Mouse (Mus musculus): ENCODE data around the gene Angel1. TPM values are rescaled to one million over a fixed set of nuclear protein-coding genes. Genes with fewer than 3 reads are reported as not detected.
A peak's percentile ranks its signal among the peaks of the same experiment; 100 is the strongest.

Gene Angel1
- polyA plus RNA-seq, 1 experiment from 2014 or later, result 8.4 TPM

DNA sequence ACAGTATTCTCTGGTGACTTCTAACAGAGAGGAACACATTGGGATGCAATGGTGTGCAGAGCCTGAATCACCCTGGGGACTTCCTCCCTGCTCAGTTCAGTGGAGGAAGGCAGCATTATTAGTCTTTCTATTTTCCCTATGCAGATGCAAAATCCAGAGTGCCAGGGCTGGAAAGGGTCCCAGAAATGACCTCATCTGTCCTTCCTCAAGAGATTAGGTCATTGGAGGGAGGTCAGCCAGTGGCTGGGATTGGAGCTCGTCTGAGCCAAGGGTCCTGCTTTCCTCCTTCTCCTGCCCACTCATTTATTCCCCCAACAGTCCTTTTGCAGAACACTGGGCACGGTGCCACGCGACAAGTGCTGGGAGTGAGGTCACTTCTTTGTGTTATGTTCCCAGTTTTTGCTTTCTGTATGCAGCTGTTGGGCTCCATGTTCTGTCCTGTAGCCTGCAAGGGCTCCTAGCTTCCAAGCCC lies 73.7 kb downstream of the Angel1 start:
- H3K9ac ChIP-seq (ENCODE audit: low read length), result 0 out of 2 replicates have a peak overlapping the region, but pooled peaks have one; percentile 21
- WGBS, result 6% methylated on average over 4 of the region's 4 CpGs
- H3K4me3 ChIP-seq (ENCODE audit: control insufficient read depth in 1 of 2, insufficient read depth in 1 of 2, low read depth in 1 of 2, low read length in 2 of 2), result no peak overlapping the region
- peaks cover 22 to 43% of the 10 kb centered on the region in 2 experiments for H3K4me1 ChIP-seq (ENCODE audit: control insufficient read depth in 2 of 2, insufficient read depth in 2 of 2, low read length in 2 of 2)
- ATAC-seq (ENCODE audit: insufficient number of reproducible peaks, insufficient read depth, low FRiP score, low read depth), result peak; percentile 89
- H3K27ac ChIP-seq (replicated peaks in 1 of 2; ENCODE audit: control insufficient read depth in 1 of 2, insufficient read depth in 1 of 2, low read depth in 2 of 2, low read length in 2 of 2), result peak overlapping the region; percentile 84 to 90
- H3K27me3 ChIP-seq (ENCODE audit: control insufficient read depth, insufficient read depth, low read length), result no peaks in the 10 kb centered on the region
- no peaks in the 10 kb centered on the region for H3K36me3 ChIP-seq (ENCODE audit: control insufficient read depth, insufficient read depth, low read length)
- peak overlapping the region; percentile 14 for H3K4me2 ChIP-seq (ENCODE audit: low read length)
- no peaks in the 10 kb centered on the region for H3K9me3 ChIP-seq (ENCODE audit: control insufficient read depth, low read length)

DNA sequence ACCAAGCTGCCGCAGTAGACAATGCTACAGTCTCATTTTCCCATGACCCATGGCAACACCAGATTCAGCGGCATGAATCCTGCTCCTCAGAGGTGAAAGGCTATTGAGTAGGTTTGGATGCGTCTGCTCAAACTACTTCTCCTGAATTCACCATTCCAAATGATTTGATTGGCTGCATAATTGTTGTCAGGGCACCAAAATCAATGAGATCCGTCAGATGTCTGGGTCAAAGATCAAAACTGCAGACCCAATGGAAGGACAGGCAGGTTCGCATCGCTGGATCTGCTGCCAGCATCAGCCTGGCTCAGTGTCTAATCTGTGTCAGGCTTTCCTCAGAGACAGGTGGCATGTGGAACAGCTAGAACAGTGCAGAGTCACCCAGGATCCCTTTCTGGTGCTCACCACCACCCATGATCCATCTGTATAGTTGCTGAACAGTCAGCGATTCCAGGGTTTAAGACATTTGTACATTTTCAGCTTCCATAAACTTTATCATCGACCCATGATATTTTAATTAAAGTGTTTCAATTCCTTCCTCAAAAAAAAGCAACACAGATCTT lies 74.9 kb downstream of the Angel1 start:
- 89% methylated on average over 8 of the region's 8 CpGs for WGBS
- Histone ChIP-seq H3K4me1 (ENCODE audit: control insufficient read depth in 2 of 2, insufficient read depth in 2 of 2, low read length in 2 of 2) (peaks cover 26 to 46% of the 10 kb centered on the region in 2 experiments), H3K9ac (ENCODE audit: low read length) (no peak overlapping the region)

More for the DNA sequence above, 74.9 kb downstream of the Angel1 start:
- Histone ChIP-seq H3K4me3 (ENCODE audit: control insufficient read depth in 1 of 2, insufficient read depth in 1 of 2, low read depth in 1 of 2, low read length in 2 of 2) (no peak overlapping the region), H3K4me2 (ENCODE audit: low read length) (no peak overlapping the region), H3K27me3 (ENCODE audit: control insufficient read depth, insufficient read depth, low read length) (no peaks in the 10 kb centered on the region), H3K36me3 (ENCODE audit: control insufficient read depth, insufficient read depth, low read length) (no peaks in the 10 kb centered on the region), H3K9me3 (ENCODE audit: control insufficient read depth, low read length) (no peaks in the 10 kb centered on the region), H3K27ac (replicated peaks in 1 of 2; ENCODE audit: control insufficient read depth in 1 of 2, insufficient read depth in 1 of 2, low read depth in 2 of 2, low read length in 2 of 2) (no peak overlapping the region; a peak in 1 of 4 replicates)
- ATAC-seq (ENCODE audit: insufficient number of reproducible peaks, insufficient read depth, low FRiP score, low read depth), result no peak

Other genes with a start within 250 kb of the Angel1 start
- 10.7 and 11.0 TPM in 2 replicates for gene Vash1, start 47.8 kb downstream of the Angel1 start, polyA plus RNA-seq (2014; fragmentation: Nextera tagmentation; extraction: Ambion mirVana)
- not detected in 2 replicates for gene Lrrc74a, start 7.9 kb upstream of the Angel1 start, polyA plus RNA-seq (2014; fragmentation: Nextera tagmentation; extraction: Ambion mirVana)
- gene Irf2bpl, start 158.3 kb upstream of the Angel1 start, polyA plus RNA-seq (2014; fragmentation: Nextera tagmentation; extraction: Ambion mirVana), result 32.8 and 36.1 TPM in 2 replicates
- 26.6 and 27.1 TPM in 2 replicates for gene Cipc, start 220.6 kb upstream of the Angel1 start, polyA plus RNA-seq (2014; fragmentation: Nextera tagmentation; extraction: Ambion mirVana)

Data from heart, embryonic 14.5 days (tissue).